Mouse (Mus musculus): ENCODE results near the gene Atp11a.

DNA sequence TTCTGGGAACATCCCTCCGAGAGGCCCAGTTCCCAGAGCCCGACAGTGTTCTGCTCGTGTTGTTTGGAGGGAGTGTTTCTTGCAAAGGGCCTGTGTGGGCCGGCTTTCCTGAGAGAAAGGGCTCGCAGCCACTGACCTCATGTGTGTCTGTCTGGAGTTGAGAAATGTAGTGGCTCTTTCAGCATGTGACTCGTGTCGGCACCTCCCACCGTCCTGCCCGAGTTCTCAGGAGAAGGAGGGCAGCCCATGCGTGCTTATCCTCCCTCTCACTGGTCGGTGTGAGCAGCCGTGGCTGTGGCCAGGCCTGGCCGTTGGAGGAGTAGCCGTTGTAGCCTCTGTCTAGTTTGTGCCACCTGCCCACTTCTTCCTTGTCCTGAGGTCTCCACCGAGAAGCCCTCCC, 99.2 kb downstream of the Atp11a start:
- TF ChIP-seq GATA1 (IDR thresholded peaks at IDR 0.05; ENCODE audit: low read length) (no peak), TAL1 (IDR thresholded peaks at IDR 0.05; ENCODE audit: low read length) (no peak)

All from erythroblast, embryonic 14.5 days (primary cell).